Mouse (Mus musculus): ENCODE measurements at regions not wholly inside any gene's neighbourhood (a gene's known extent, or its start where the extent isn't known, plus 50 kb on each side); places are given as distances from the start of the nearest gene placed in this dataset.

- ATAC-seq (replicated peaks; ENCODE audit: low FRiP score, low TSS enrichment, poor library complexity, severe bottlenecking) = no peak
Observed at GRCm38 (mm10) chr10:117991176-117991575, 145.3 kb upstream of the Rap1b start.

GRCm38 (mm10) chr10:117992317-117992716 lies 146.5 kb upstream of the Rap1b start:
- ATAC-seq (replicated peaks; ENCODE audit: low FRiP score, low TSS enrichment, poor library complexity, severe bottlenecking) = no peak

GRCm38 (mm10) chr10:117993809-117994208 lies 147.8 kb upstream of the Mdm1 start:
- ATAC-seq (replicated peaks; ENCODE audit: low FRiP score, low TSS enrichment, poor library complexity, severe bottlenecking) = no peak

- no peak for ATAC-seq (replicated peaks; ENCODE audit: low FRiP score, low TSS enrichment, poor library complexity, severe bottlenecking)
Observed at GRCm38 (mm10) chr10:117994768-117995167, 146.8 kb upstream of the Mdm1 start.

GRCm38 (mm10) chr10:117997796-117998195 lies 143.8 kb upstream of the Mdm1 start:
- ATAC-seq (replicated peaks; ENCODE audit: low FRiP score, low TSS enrichment, poor library complexity, severe bottlenecking) = no peak

- ATAC-seq (replicated peaks; ENCODE audit: low FRiP score, low TSS enrichment, poor library complexity, severe bottlenecking) = no peak
Observed at GRCm38 (mm10) chr10:118000591-118000990, 141.0 kb upstream of the Mdm1 start.

- ATAC-seq (replicated peaks; ENCODE audit: low FRiP score, low TSS enrichment, poor library complexity, severe bottlenecking) = no peak
Observed at GRCm38 (mm10) chr10:118001501-118001900, 140.1 kb upstream of the Mdm1 start.

- no peak for ATAC-seq (replicated peaks; ENCODE audit: low FRiP score, low TSS enrichment, poor library complexity, severe bottlenecking)
Observed at GRCm38 (mm10) chr10:118001971-118002370, 139.6 kb upstream of the Mdm1 start.

- ATAC-seq (replicated peaks; ENCODE audit: low FRiP score, low TSS enrichment, poor library complexity, severe bottlenecking) = no peak
Observed at GRCm38 (mm10) chr10:118002559-118002958, 139.1 kb upstream of the Mdm1 start.

- no peak for ATAC-seq (replicated peaks; ENCODE audit: low FRiP score, low TSS enrichment, poor library complexity, severe bottlenecking)
Observed at GRCm38 (mm10) chr10:118003179-118003578, 138.4 kb upstream of the Mdm1 start.

GRCm38 (mm10) chr10:118003739-118004361 lies 137.8 kb upstream of the Mdm1 start:
- ATAC-seq (replicated peaks; ENCODE audit: low FRiP score, low TSS enrichment, poor library complexity, severe bottlenecking) = no peak

GRCm38 (mm10) chr10:118004362-118004958 lies 137.2 kb upstream of the Mdm1 start:
- ATAC-seq (replicated peaks; ENCODE audit: low FRiP score, low TSS enrichment, poor library complexity, severe bottlenecking) = no peak

GRCm38 (mm10) chr10:118006827-118007550 lies 134.6 kb upstream of the Mdm1 start:
- ATAC-seq (replicated peaks; ENCODE audit: low FRiP score, low TSS enrichment, poor library complexity, severe bottlenecking) = peak; percentile 23; the same call in 1 of the 2 replicates

- no peak for ATAC-seq (replicated peaks; ENCODE audit: low FRiP score, low TSS enrichment, poor library complexity, severe bottlenecking)
Observed at GRCm38 (mm10) chr10:118007846-118008245, 133.8 kb upstream of the Mdm1 start.

- no peak for ATAC-seq (replicated peaks; ENCODE audit: low FRiP score, low TSS enrichment, poor library complexity, severe bottlenecking)
Observed at GRCm38 (mm10) chr10:118011687-118012567, 129.7 kb upstream of the Mdm1 start.

GRCm38 (mm10) chr10:118028831-118029230 lies 112.8 kb upstream of the Mdm1 start:
- ATAC-seq (replicated peaks; ENCODE audit: low FRiP score, low TSS enrichment, poor library complexity, severe bottlenecking) = no peak

GRCm38 (mm10) chr10:118034401-118034800 lies 107.2 kb upstream of the Mdm1 start:
- no peak for ATAC-seq (replicated peaks; ENCODE audit: low FRiP score, low TSS enrichment, poor library complexity, severe bottlenecking)

- ATAC-seq (replicated peaks; ENCODE audit: low FRiP score, low TSS enrichment, poor library complexity, severe bottlenecking) = no peak
Observed at GRCm38 (mm10) chr10:118035035-118035434, 106.6 kb upstream of the Mdm1 start.

- no peak for ATAC-seq (replicated peaks; ENCODE audit: low FRiP score, low TSS enrichment, poor library complexity, severe bottlenecking)
Observed at GRCm38 (mm10) chr10:118038465-118038864, 103.1 kb upstream of the Mdm1 start.

- no peak for ATAC-seq (replicated peaks; ENCODE audit: low FRiP score, low TSS enrichment, poor library complexity, severe bottlenecking)
Observed at GRCm38 (mm10) chr10:118039056-118039455, 102.6 kb upstream of the Mdm1 start.

Data from megakaryocyte-erythroid progenitor cell, adult 5-6 weeks (primary cell).